Mouse (Mus musculus) embryonic facial prominence, embryonic 11.5 days (tissue): ENCODE measurements around the gene Lta. TPM values are rescaled to one million over a fixed set of nuclear protein-coding genes. Genes with fewer than 3 reads are reported as not detected.

ENCODE experiments used
- ATAC-seq: fragments of 200-750 bp; cut with Nextera tagmentation; replicated peaks from 2 replicates; pipeline ENCODE4 v1.8.0; 2017; ENCODE audit warnings: low read depth; ENCODE audit not compliant: insufficient number of reproducible peaks, low FRiP score, low TSS enrichment
- DNase-seq: peaks from one replicate; pipeline ENCODE4 v3.0.0-alpha.2; 2015; ENCODE audit warnings: low spot score
- H3K27ac ChIP-seq: fragments of 300-500 bp; sonication (generic); replicated peaks from 2 replicates; pipeline ENCODE4 v1.5.1; 2014; ENCODE audit warnings: mild to moderate bottlenecking, low read depth, low read length, control low read depth
- H3K27me3 ChIP-seq: fragments of 300-500 bp; sonication (generic); 2 replicates; pipeline ENCODE4 v1.6.1; 2014; ENCODE audit warnings: mild to moderate bottlenecking, low read length, moderate library complexity, mixed read lengths; ENCODE audit not compliant: control insufficient read depth, insufficient read depth
- H3K36me3 ChIP-seq: fragments of 300-500 bp; sonication (generic); replicated peaks from 2 replicates; pipeline ENCODE4 v1.6.1; 2014; ENCODE audit warnings: low read depth, mild to moderate bottlenecking, low read length, moderate library complexity, mixed read lengths; ENCODE audit not compliant: control insufficient read depth, insufficient read depth
- H3K4me1 ChIP-seq: fragments of 300-500 bp; sonication (generic); 2 replicates; pipeline ENCODE4 v1.6.1; 2014; ENCODE audit warnings: low read length, mixed read lengths; ENCODE audit not compliant: control insufficient read depth, insufficient read depth
- H3K4me2 ChIP-seq: fragments of 300-500 bp; sonication (generic); 2 replicates; pipeline ENCODE4 v1.6.1; 2014; ENCODE audit warnings: low read depth, mild to moderate bottlenecking, control low read depth, low read length, moderate library complexity
- H3K4me3 ChIP-seq: fragments of 300-500 bp; sonication (generic); 2 replicates; pipeline ENCODE4 v1.5.1; 2014; ENCODE audit warnings: low read depth, low read length, control low read depth
- H3K9ac ChIP-seq: fragments of 300-500 bp; sonication (generic); replicated peaks from 2 replicates; pipeline ENCODE4 v1.6.1; 2014; ENCODE audit warnings: mild to moderate bottlenecking, control low read depth, low read length
- H3K9me3 ChIP-seq: fragments of 300-500 bp; sonication (generic); replicated peaks from 2 replicates; pipeline ENCODE4 v1.6.1; 2016; ENCODE audit warnings: mild to moderate bottlenecking, low read length, inconsistent platforms, mixed read lengths; ENCODE audit not compliant: control insufficient read depth
- WGBS: fragments of 180-500 bp; shearing (Covaris S2); extraction: QIAGEN DNeasy Blood & Tissue Kit; methylation state at CpG from one replicate; pipeline ENCODE4 v1.1.7; 2014; 5-methylcytosine and 5-hydroxymethylcytosine counted together
- microRNA-seq: library from miRNA; unstranded; fragments of <30 nt; microRNA quantifications from one replicate; pipeline ENCODE4, GENCODE M21; 2016; ENCODE audit warnings: borderline number of aligned reads
- polyA plus RNA-seq: library from polyadenylated mRNA; unstranded; fragments of >200 nt; fragmentation: Nextera tagmentation; extraction: Ambion mirVana; gene quantifications from 2 replicates; pipeline ENCODE4 v1.2.1, GENCODE M21; 2014

Lta gene
- polyA plus RNA-seq, 1 experiment from 2014 or later = not detected

DNA sequence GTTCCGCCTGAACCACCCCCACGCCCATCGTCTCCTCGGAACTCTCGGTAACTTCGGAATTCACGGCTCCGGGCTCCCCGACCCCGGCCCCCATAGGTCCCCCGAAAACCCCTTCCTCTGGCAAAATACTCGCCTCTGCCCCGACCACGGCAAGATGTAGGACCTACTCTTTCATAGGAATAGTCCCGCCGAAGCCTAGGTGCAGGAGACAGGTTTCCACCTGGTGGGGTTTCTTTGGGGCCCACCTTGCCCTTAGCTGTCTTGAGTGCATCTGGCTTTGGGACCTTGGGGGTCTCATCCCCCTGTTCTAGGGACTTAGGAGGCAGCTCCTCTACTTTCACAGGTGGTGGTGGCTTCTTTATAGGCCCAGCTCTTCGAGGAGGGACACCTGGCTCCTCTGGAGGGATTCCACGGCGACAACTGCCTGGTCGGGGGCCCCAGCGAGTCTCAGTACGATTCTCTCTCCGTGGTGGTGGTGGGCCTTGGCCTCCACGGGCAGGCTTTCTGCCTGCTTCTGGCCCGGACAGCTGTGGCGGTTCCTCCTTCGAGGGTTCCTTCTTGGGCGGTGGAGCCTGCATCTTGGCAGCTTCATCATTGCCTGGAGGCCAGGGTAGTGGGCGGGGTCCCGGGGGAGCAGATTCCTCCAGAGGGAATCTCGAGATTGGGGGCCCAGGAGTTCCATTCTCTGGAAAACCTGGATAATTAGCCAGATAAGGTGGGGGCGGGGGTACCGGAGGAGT, 48.5 kb downstream of the Lta start:
- ATAC-seq (no peak), DNase-seq (no peak)
- Histone ChIP-seq H3K9me3 (no peaks in the 10 kb centered on the region), H3K27me3 (no peaks in the 10 kb centered on the region), H3K4me1 (0 out of 2 replicates have a peak, but pooled peaks cover 3% of the 10 kb centered on the region), H3K4me3 (no peak overlapping the region), H3K27ac (no peak overlapping the region), H3K4me2 (no peak overlapping the region), H3K36me3 (peaks cover 89% of the 10 kb centered on the region), H3K9ac (no peak overlapping the region)
- WGBS = 91% methylated on average over 33 of the region's 33 CpGs

DNA sequence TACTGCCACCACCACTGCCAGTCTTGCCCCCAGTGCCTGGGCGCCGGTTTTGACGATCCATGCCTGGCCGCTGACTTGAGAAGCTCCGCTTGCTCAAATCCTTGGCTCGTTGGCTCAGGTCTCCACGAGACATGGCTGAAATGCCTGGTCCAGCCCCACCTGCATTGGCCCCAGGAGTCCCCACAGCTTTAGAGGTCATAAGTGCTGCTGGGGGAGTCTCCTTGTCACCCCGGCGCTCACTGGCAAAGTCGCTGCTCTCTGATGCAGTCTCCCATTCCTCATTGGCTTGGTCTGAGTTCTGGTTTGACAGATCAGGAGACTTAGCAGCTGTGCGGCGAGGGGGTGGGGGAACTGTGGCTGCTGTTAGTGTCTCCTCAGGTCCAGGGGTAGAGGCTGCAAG, 49.7 kb downstream of the Lta start:
- 92% methylated on average over 12 of the region's 12 CpGs for WGBS
- no peak overlapping the region for H3K9ac ChIP-seq
- H3K4me3 ChIP-seq = no peak overlapping the region
- no peak overlapping the region for H3K4me2 ChIP-seq
- no peak overlapping the region for H3K27ac ChIP-seq
- no peaks in the 10 kb centered on the region for H3K9me3 ChIP-seq
- H3K27me3 ChIP-seq = no peaks in the 10 kb centered on the region
- H3K36me3 ChIP-seq = peaks cover 87% of the 10 kb centered on the region
- ATAC-seq (no peak), DNase-seq (no peak)
- H3K4me1 ChIP-seq = 0 out of 2 replicates have a peak, but pooled peaks cover 3% of the 10 kb centered on the region

DNA sequence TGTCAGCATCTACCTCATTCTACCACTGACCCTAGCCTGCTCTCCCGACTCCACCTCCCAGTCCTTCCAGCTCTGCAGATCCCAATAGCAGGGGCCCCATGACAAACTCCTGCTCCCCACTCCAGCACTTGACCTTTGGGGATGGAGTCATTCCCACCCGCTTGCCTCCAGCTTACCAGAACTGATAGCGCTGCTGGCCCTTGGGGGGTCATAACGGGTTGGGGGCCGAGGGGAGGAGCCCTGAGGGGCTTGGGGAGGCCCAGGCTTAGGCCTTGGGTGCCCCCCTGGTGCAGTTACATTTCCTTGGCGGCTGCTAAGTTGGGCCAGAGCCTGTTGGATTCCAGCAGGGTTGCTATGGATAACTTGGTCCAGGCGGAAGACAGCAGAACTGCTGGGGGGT, 50.5 kb downstream of the Lta start:
- 86% methylated on average over 7 of the region's 7 CpGs for WGBS
- ATAC-seq = no peak

DNA sequence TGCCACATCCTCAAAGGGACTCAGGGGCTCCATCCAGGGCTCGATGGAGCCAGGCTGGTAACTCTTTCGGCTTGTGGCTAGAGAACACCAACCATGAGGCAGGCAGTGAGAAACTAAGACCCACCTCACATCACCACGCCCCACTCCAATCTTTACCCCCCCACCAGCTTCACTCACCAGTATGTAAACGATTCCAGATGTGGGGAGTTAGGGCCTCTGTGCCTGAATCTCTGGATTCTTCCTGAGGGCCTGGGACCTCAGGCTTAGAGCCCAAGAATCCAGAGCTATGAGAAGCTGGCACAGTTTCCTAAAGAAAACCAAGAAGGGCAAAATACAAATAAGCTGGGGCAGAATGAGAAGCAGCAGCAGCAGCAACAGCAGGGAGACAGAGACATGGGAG, 51.2 kb downstream of the Lta start:
- Histone ChIP-seq H3K36me3 (peaks cover 88% of the 10 kb centered on the region), H3K4me2 (no peak overlapping the region), H3K27ac (no peak overlapping the region), H3K4me1 (0 out of 2 replicates have a peak, but pooled peaks cover 3% of the 10 kb centered on the region), H3K9ac (no peak overlapping the region), H3K9me3 (no peaks in the 10 kb centered on the region), H3K27me3 (no peaks in the 10 kb centered on the region), H3K4me3 (no peak overlapping the region)
- 61% methylated on average over 4 of the region's 4 CpGs for WGBS
- ATAC-seq = no peak
- DNase-seq = peak; percentile 68

More for the DNA sequence above, 50.5 kb downstream of the Lta start:
- no peak overlapping the region for H3K27ac ChIP-seq
- DNase-seq = no peak
- H3K27me3 ChIP-seq = no peaks in the 10 kb centered on the region
- no peak overlapping the region for H3K4me3 ChIP-seq
- 0 out of 2 replicates have a peak, but pooled peaks cover 3% of the 10 kb centered on the region for H3K4me1 ChIP-seq
- no peak overlapping the region for H3K9ac ChIP-seq
- peaks cover 87% of the 10 kb centered on the region for H3K36me3 ChIP-seq
- H3K9me3 ChIP-seq = no peaks in the 10 kb centered on the region
- H3K4me2 ChIP-seq = no peak overlapping the region

Small RNA genes within 50 kb of the gene (microRNA-seq; reads per million reads assigned to microRNA genes)
- gene Mir6973a (not detected), gene Mir6974 (not detected), gene Mir6975 (1.4 reads per million), gene Mir8094 (not detected)

Other genes starting within 250 kb of the Lta start
- gene Hspa1b, start 246.1 kb downstream of the Lta start, polyA plus RNA-seq = 0.21 and 0.49 TPM in 2 replicates
- not detected in 2 replicates for gene Gm20481, start 235.4 kb downstream of the Lta start, polyA plus RNA-seq
- gene Hspa1a, start 233.2 kb downstream of the Lta start, polyA plus RNA-seq = 1.7 and 1.8 TPM in 2 replicates
- gene Hspa1l, start 232.6 kb downstream of the Lta start, polyA plus RNA-seq = 1.5 and 2.0 TPM in 2 replicates
- 219 and 241 TPM in 2 replicates for gene Lsm2, start 223.5 kb downstream of the Lta start, polyA plus RNA-seq
- 73.9 and 85.2 TPM in 2 replicates for gene Vars, start 204.4 kb downstream of the Lta start, polyA plus RNA-seq
- 0.10 and 0.17 TPM in 2 replicates for gene Vwa7, start 188.8 kb downstream of the Lta start, polyA plus RNA-seq
- 3.5 and 7.5 TPM in 2 replicates for gene Sapcd1, start 177.3 kb downstream of the Lta start, polyA plus RNA-seq
- gene Msh5, start 158.6 kb downstream of the Lta start, polyA plus RNA-seq = 3.0 and 3.2 TPM in 2 replicates
- 73.9 and 84.2 TPM in 2 replicates for gene Clic1, start 155.4 kb downstream of the Lta start, polyA plus RNA-seq
- 543 and 586 TPM in 2 replicates for gene Ddah2, start 146.3 kb downstream of the Lta start, polyA plus RNA-seq
- gene Ly6g6c, start 140.0 kb downstream of the Lta start, polyA plus RNA-seq = 0.33 TPM in 1 of 2 replicates, not detected in the other
- 0.74 and 1.2 TPM in 2 replicates for gene Mpig6b, start 139.2 kb downstream of the Lta start, polyA plus RNA-seq
- 0.66 and 1.1 TPM in 2 replicates for gene Ly6g6e, start 128.4 kb downstream of the Lta start, polyA plus RNA-seq
- 0.92 TPM in 1 of 2 replicates, not detected in the other for gene Ly6g6d, start 127.3 kb downstream of the Lta start, polyA plus RNA-seq
- 0.36 and 0.43 TPM in 2 replicates for gene Ly6g6f, start 119.7 kb downstream of the Lta start, polyA plus RNA-seq
- 38.5 and 39.8 TPM in 2 replicates for gene Abhd16a, start 116.1 kb downstream of the Lta start, polyA plus RNA-seq
- gene Ly6g5c, start 97.1 kb downstream of the Lta start, polyA plus RNA-seq = not detected in 2 replicates
- gene Ly6g5b, start 89.9 kb downstream of the Lta start, polyA plus RNA-seq = 0.53 and 1.1 TPM in 2 replicates
- gene Gpank1, start 83.9 kb downstream of the Lta start, polyA plus RNA-seq = 24.6 and 26.4 TPM in 2 replicates
- gene Csnk2b, start 83.3 kb downstream of the Lta start, polyA plus RNA-seq = 273 and 294 TPM in 2 replicates
- 6.9 and 7.4 TPM in 2 replicates for gene D17H6S53E, start 79.0 kb downstream of the Lta start, polyA plus RNA-seq
- 0.49 and 0.64 TPM in 2 replicates for gene Apom, start 73.3 kb downstream of the Lta start, polyA plus RNA-seq
- 87.8 and 101 TPM in 2 replicates for gene Bag6, start 70.2 kb downstream of the Lta start, polyA plus RNA-seq
- gene Prrc2a, start 40.5 kb downstream of the Lta start, polyA plus RNA-seq = 131 and 144 TPM in 2 replicates
- gene Aif1, start 29.3 kb downstream of the Lta start, polyA plus RNA-seq = 6.1 and 7.9 TPM in 2 replicates
- gene Lst1, start 16.9 kb downstream of the Lta start, polyA plus RNA-seq = 3.8 and 6.1 TPM in 2 replicates
- gene Ltb, start 10.9 kb downstream of the Lta start, polyA plus RNA-seq = 0.32 and 0.48 TPM in 2 replicates
- gene Tnf, start 3.3 kb downstream of the Lta start, polyA plus RNA-seq = not detected in 2 replicates
- not detected in 2 replicates for gene Gm16181, start 15.5 kb upstream of the Lta start, polyA plus RNA-seq
- 6.2 and 7.9 TPM in 2 replicates for gene Atp6v1g2, start 28.3 kb upstream of the Lta start, polyA plus RNA-seq
- gene Nfkbil1, start 30.4 kb upstream of the Lta start, polyA plus RNA-seq = 3.1 and 4.0 TPM in 2 replicates
- 664 and 669 TPM in 2 replicates for gene Ddx39b, start 36.4 kb upstream of the Lta start, polyA plus RNA-seq
- 18.8 and 24.0 TPM in 2 replicates for gene H2-D1, start 57.4 kb upstream of the Lta start, polyA plus RNA-seq
- gene H2-Q1, start 115.1 kb upstream of the Lta start, polyA plus RNA-seq = 0.08 TPM in 1 of 2 replicates, not detected in the other
- 0.69 and 0.86 TPM in 2 replicates for gene H2-Q2, start 136.9 kb upstream of the Lta start, polyA plus RNA-seq
- gene H2-Q4, start 174.3 kb upstream of the Lta start, polyA plus RNA-seq = 1.0 and 1.1 TPM in 2 replicates
- gene H2-Q6, start 219.5 kb upstream of the Lta start, polyA plus RNA-seq = 0.74 and 1.0 TPM in 2 replicates
- 8.4 and 8.8 TPM in 2 replicates for gene H2-Q7, start 233.8 kb upstream of the Lta start, polyA plus RNA-seq